Mouse (Mus musculus) cerebellum, adult 2 months (tissue): ENCODE results near the gene Olfr705.

Source experiments
- CTCF ChIP-seq: fragments of 200-500 bp; IDR thresholded peaks from 2 replicates; pipeline ENCODE4 v1.5.1; 2011; ENCODE audit warnings: low read depth, mild to moderate bottlenecking, control low read depth, low read length, moderate library complexity, borderline replicate concordance; ENCODE audit not compliant: insufficient read depth
- POLR2A ChIP-seq: fragments of 200-500 bp; IDR thresholded peaks from 2 replicates; pipeline ENCODE4 v1.6.1; 2011; ENCODE audit warnings: low read length, control low read depth, borderline replicate concordance; ENCODE audit not compliant: insufficient read depth

- no peak for TF ChIP-seq CTCF
- no peak for TF ChIP-seq POLR2A
Observed at GRCm38 (mm10) chr7:106843060-106843459, 33.6 kb downstream of the Olfr705 start, which contains the start of gene Olfr703.
